Comparison of ENCODE assay signal across 11 mouse cellular contexts in the genomic region with DNA sequence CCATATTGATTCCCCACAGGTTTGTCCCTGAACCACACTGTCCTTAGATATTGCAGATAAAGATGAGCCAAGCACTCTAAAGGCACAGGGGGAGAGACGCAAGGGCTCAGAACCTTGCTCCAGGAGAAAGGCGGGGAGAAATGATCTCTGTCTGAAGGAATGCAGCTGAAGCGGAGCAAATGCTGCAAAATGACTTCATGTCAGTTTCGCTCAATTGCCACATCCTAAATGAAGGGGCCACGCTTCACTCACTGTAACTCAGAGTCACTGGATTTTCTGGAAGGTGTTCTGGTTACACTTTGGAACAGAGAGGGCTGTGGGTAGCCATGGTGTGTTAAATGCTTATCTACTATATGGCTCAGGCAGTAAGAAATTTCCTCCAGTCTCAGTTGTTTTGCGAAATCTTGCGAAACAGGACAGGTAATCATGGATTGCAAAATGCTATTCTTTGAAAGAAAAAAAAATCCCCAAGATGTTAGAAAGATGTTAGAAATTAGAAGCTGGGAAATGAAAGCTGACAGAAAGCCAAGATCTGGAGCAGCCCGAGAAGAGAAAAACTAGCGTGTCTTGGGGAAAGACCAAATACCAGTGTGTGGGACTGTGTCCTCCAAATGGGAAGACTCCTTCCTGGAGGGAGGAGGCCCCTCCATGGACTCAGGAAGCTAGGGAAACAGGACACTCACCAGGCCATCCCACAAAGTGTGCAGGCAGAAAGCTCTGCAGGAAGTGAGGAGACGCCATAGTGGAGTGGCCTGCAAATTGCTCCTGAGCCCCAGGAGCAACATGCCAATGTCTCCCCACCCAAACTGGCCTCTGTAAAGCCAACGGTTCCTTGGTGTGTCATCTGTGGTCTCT.
DNase-seq lines count a peak whose midpoint lies in the region; ATAC-seq and TF ChIP-seq lines count a peak whose summit lies in the region.
"Had no signal": no experiment of that assay in that cellular context is flagged by ENCODE, and none has a peak within 500 bp of the region (broad histone marks: within the 10 kb centered on the region; RNA-seq: fewer than 3 reads in every experiment).

No protein-coding gene starts in this region.

- H3K9ac ChIP-seq in liver, adult 2 months (ENCODE audit: low read depth, low read length): 0 out of 2 replicates have a peak overlapping the region, but pooled peaks have one; percentile 27
- H3K9ac ChIP-seq in liver, postnatal 0 days (replicated peaks): no peak overlapping the region
- H3K9ac ChIP-seq: hindbrain, embryonic 12.5 days; limb, embryonic 13.5 days had no signal

- no peak for TF ChIP-seq EP300 in liver, postnatal 0 days (IDR thresholded peaks at IDR 0.05; ENCODE audit: low read depth)

- no peak for TF ChIP-seq POLR2A in liver, adult 2 months (IDR thresholded peaks at IDR 0.05; ENCODE audit: extremely low read depth, insufficient read depth, low read length)
- peak; percentile 19; the same call in 1 of the 2 replicates for TF ChIP-seq POLR2A in embryonic fibroblast, embryonic 13.5 days (IDR thresholded peaks at IDR 0.05; ENCODE audit: low read depth, low read length)

- no peaks in the 10 kb centered on the region for H3K36me3 ChIP-seq in liver, adult 2 months (ENCODE audit: control insufficient read depth, insufficient read depth, low read length)
- H3K36me3 ChIP-seq in liver, postnatal 0 days (replicated peaks; ENCODE audit: insufficient read depth, low read length): no peaks in the 10 kb centered on the region; the same call in 1 of the 2 replicates
- H3K36me3 ChIP-seq: hindbrain, embryonic 12.5 days; limb, embryonic 13.5 days had no signal

- H3K4me3 ChIP-seq in liver, adult 2 months (ENCODE audit: insufficient read depth, low read depth, low read length): no peak overlapping the region
- H3K4me3 ChIP-seq in embryonic fibroblast, embryonic 13.5 days (ENCODE audit: insufficient read depth, low read length): no peak overlapping the region
- H3K4me3 ChIP-seq in liver, postnatal 0 days (ENCODE audit: low read depth, low read length): no peak overlapping the region
- H3K4me3 ChIP-seq: hindbrain, embryonic 12.5 days; limb, embryonic 13.5 days had no signal

- ATAC-seq in liver, postnatal 0 days: no peak

- peaks cover 5% of the 10 kb centered on the region; the same call in 1 of the 2 replicates for H3K79me2 ChIP-seq in liver, adult 2 months (ENCODE audit: control insufficient read depth, insufficient read depth, low read length)

- peaks cover 35% of the 10 kb centered on the region for H3K4me1 ChIP-seq in liver, adult 2 months (ENCODE audit: control insufficient read depth, insufficient read depth, low read length)
- H3K4me1 ChIP-seq in embryonic fibroblast, embryonic 13.5 days (ENCODE audit: control insufficient read depth, insufficient read depth, low read length): peaks cover 37% of the 10 kb centered on the region
- H3K4me1 ChIP-seq in liver, postnatal 0 days (ENCODE audit: insufficient read depth): peaks cover 47% of the 10 kb centered on the region

- DNase-seq in adrenal gland, adult (ENCODE audit: inconsistent age in 2 of 2, low spot score in 1 of 2): peak; percentile 53 to 75
- no peak for DNase-seq in adrenal gland, adult 18-20 months (ENCODE audit: low spot score in 2 of 2)
- DNase-seq in liver, adult 2 months (ENCODE audit: extremely low read depth, low read depth, low spot score): peak; percentile 77
- no peak for DNase-seq in liver
- no peak for DNase-seq in liver, postnatal 0 days
- no peak for DNase-seq in urinary bladder, postnatal 14 days (ENCODE audit: low spot score)
- DNase-seq in left cerebral cortex, adult 11 months (ENCODE audit: low spot score): no peak
- DNase-seq: cerebellum, adult 2 months had no signal

- WGBS in liver, adult 2 months: 30% methylated on average over 11 of the region's 11 CpGs
- 54% methylated on average over 11 of the region's 11 CpGs for WGBS in liver, postnatal 0 days (ENCODE audit: insufficient replicate concordance)

- TF ChIP-seq CTCF in liver, adult 2 months (IDR thresholded peaks at IDR 0.05; ENCODE audit: low read depth, low read length): no peak
- no peak for TF ChIP-seq CTCF in embryonic fibroblast, embryonic 13.5 days (IDR thresholded peaks at IDR 0.05; ENCODE audit: borderline replicate concordance, insufficient read depth, low read length)
- TF ChIP-seq CTCF in liver, postnatal 0 days (IDR thresholded peaks at IDR 0.05; ENCODE audit: low read depth): no peak

- H3K4me2 ChIP-seq in liver, postnatal 0 days (ENCODE audit: low read depth, low read length): peak overlapping the region; percentile 24; the same call in 1 of the 2 replicates
- H3K4me2 ChIP-seq: hindbrain, embryonic 12.5 days; limb, embryonic 13.5 days had no signal

- no peaks in the 10 kb centered on the region for H3K9me3 ChIP-seq in liver, postnatal 0 days (ENCODE audit: low read length)
- H3K9me3 ChIP-seq: hindbrain, embryonic 12.5 days; limb, embryonic 13.5 days had no signal

- no peaks in the 10 kb centered on the region for H3K27me3 ChIP-seq in liver, adult 2 months (ENCODE audit: control insufficient read depth, insufficient read depth, low read length)
- no peaks in the 10 kb centered on the region for H3K27me3 ChIP-seq in liver, postnatal 0 days (ENCODE audit: insufficient read depth, low read length)
- H3K27me3 ChIP-seq: hindbrain, embryonic 12.5 days; limb, embryonic 13.5 days had no signal

- peak overlapping the region; percentile 36 for H3K27ac ChIP-seq in liver, adult 2 months (replicated peaks; ENCODE audit: insufficient read depth, low read depth, low read length)
- H3K27ac ChIP-seq in embryonic fibroblast, embryonic 13.5 days (ENCODE audit: insufficient read depth, low read length): peak overlapping the region; percentile 87
- H3K27ac ChIP-seq in liver, postnatal 0 days (ENCODE audit: low read depth): peak overlapping the region; percentile 74
- H3K27ac ChIP-seq: hindbrain, embryonic 12.5 days; limb, embryonic 13.5 days had no signal

Comparison
In these comparisons a context has a peak if more than half of its experiments do, and no peak if none do; other contexts are left out.
1. DNase-seq: peak in adrenal gland, adult (2 of 2) and liver, adult 2 months (single experiment); none in adrenal gland, adult 18-20 months (0 of 2), liver (single experiment), liver, postnatal 0 days (single experiment), urinary bladder, postnatal 14 days (single experiment) and left cerebral cortex, adult 11 months (single experiment).
2. H3K27ac ChIP-seq: peak in every context shown above with its lines; median percentile 87 in embryonic fibroblast, embryonic 13.5 days; 74 in liver, postnatal 0 days; 36 in liver, adult 2 months.